Mouse (Mus musculus): ENCODE data around the gene Lgals3bp. TPM values are rescaled to one million over a fixed set of nuclear protein-coding genes. Genes with fewer than 3 reads are reported as not detected.

Lgals3bp gene
- polyA plus RNA-seq, 1 experiment from 2014 or later: 7.3 TPM

- Histone ChIP-seq H3K9ac (ENCODE audit: low read length) (no peak overlapping the region), H3K27ac (ENCODE audit: low read length) (no peak overlapping the region; the same call in 1 of the 2 replicates), H3K27me3 (ENCODE audit: control insufficient read depth, insufficient read depth, low read depth, low read length) (no peaks in the 10 kb centered on the region), H3K4me2 (ENCODE audit: low read depth, low read length) (no peak overlapping the region), H3K4me1 (replicated peaks; ENCODE audit: control insufficient read depth, insufficient read depth, low read length) (0 out of 2 replicates have a peak, but pooled peaks cover 2% of the 10 kb centered on the region), H3K36me3 (ENCODE audit: control insufficient read depth, insufficient read depth, low read length) (peaks cover 13% of the 10 kb centered on the region), H3K9me3 (ENCODE audit: control insufficient read depth, low read length) (no peaks in the 10 kb centered on the region), H3K4me3 (ENCODE audit: low read length) (no peak overlapping the region)
- ATAC-seq (ENCODE audit: low read depth): no peak
- WGBS: 78% methylated on average over 5 of the region's 5 CpGs
Observed at GRCm38 (mm10) chr11:118406521-118406920, 4.6 kb upstream of the Lgals3bp start.

GRCm38 (mm10) chr11:118405311-118405710 is 3.4 kb upstream of the Lgals3bp start:
- H3K36me3 ChIP-seq (ENCODE audit: control insufficient read depth, insufficient read depth, low read length): peaks cover 3% of the 10 kb centered on the region; the same call in 1 of the 2 replicates
- H3K27ac ChIP-seq (ENCODE audit: low read length): no peak overlapping the region
- no peak overlapping the region for H3K9ac ChIP-seq (ENCODE audit: low read length)
- no peak overlapping the region for H3K4me2 ChIP-seq (ENCODE audit: low read depth, low read length)
- WGBS: 92% methylated on average over 8 of the region's 8 CpGs
- no peak overlapping the region for H3K4me3 ChIP-seq (ENCODE audit: low read length)
- H3K27me3 ChIP-seq (ENCODE audit: control insufficient read depth, insufficient read depth, low read depth, low read length): no peaks in the 10 kb centered on the region
- H3K4me1 ChIP-seq (replicated peaks; ENCODE audit: control insufficient read depth, insufficient read depth, low read length): 0 out of 2 replicates have a peak, but pooled peaks cover 6% of the 10 kb centered on the region
- no peak for ATAC-seq (ENCODE audit: low read depth)
- H3K9me3 ChIP-seq (ENCODE audit: control insufficient read depth, low read length): no peaks in the 10 kb centered on the region

GRCm38 (mm10) chr11:118403951-118404899 is 2.3 kb upstream of the Lgals3bp start:
- peaks cover 3% of the 10 kb centered on the region; the same call in 1 of the 2 replicates for H3K36me3 ChIP-seq (ENCODE audit: control insufficient read depth, insufficient read depth, low read length)
- no peak for ATAC-seq (ENCODE audit: low read depth)
- H3K4me2 ChIP-seq (ENCODE audit: low read depth, low read length): no peak overlapping the region
- no peaks in the 10 kb centered on the region for H3K9me3 ChIP-seq (ENCODE audit: control insufficient read depth, low read length)
- H3K4me1 ChIP-seq (replicated peaks; ENCODE audit: control insufficient read depth, insufficient read depth, low read length): peaks cover 12% of the 10 kb centered on the region
- no peak overlapping the region for H3K4me3 ChIP-seq (ENCODE audit: low read length)
- 71% methylated on average over 6 of the region's 6 CpGs for WGBS
- no peak overlapping the region for H3K27ac ChIP-seq (ENCODE audit: low read length)
- H3K9ac ChIP-seq (ENCODE audit: low read length): no peak overlapping the region
- no peaks in the 10 kb centered on the region for H3K27me3 ChIP-seq (ENCODE audit: control insufficient read depth, insufficient read depth, low read depth, low read length)

- Histone ChIP-seq H3K9me3 (ENCODE audit: control insufficient read depth, low read length) (no peaks in the 10 kb centered on the region), H3K27me3 (ENCODE audit: control insufficient read depth, insufficient read depth, low read depth, low read length) (no peaks in the 10 kb centered on the region), H3K27ac (ENCODE audit: low read length) (no peak overlapping the region), H3K36me3 (ENCODE audit: control insufficient read depth, insufficient read depth, low read length) (peaks cover 3% of the 10 kb centered on the region; the same call in 1 of the 2 replicates), H3K4me2 (ENCODE audit: low read depth, low read length) (no peak overlapping the region), H3K4me1 (replicated peaks; ENCODE audit: control insufficient read depth, insufficient read depth, low read length) (peaks cover 12% of the 10 kb centered on the region), H3K9ac (ENCODE audit: low read length) (no peak overlapping the region), H3K4me3 (ENCODE audit: low read length) (no peak overlapping the region)
- no peak for ATAC-seq (ENCODE audit: low read depth)
- WGBS: 85% methylated on average over 2 of the region's 2 CpGs
Observed at GRCm38 (mm10) chr11:118403183-118403582, 1.3 kb upstream of the Lgals3bp start.

GRCm38 (mm10) chr11:118401195-118401594 is 697 bp downstream of the Lgals3bp start:
- H3K4me2 ChIP-seq (ENCODE audit: low read depth, low read length): no peak overlapping the region
- H3K9ac ChIP-seq (ENCODE audit: low read length): peak overlapping the region; percentile 44; the same call in 1 of the 2 replicates
- H3K4me3 ChIP-seq (ENCODE audit: low read length): no peak overlapping the region

GRCm38 (mm10) chr11:118400566-118400936 is 1.3 kb downstream of the Lgals3bp start:
- Histone ChIP-seq H3K27ac (ENCODE audit: low read length) (peak overlapping the region; percentile 4; the same call in 1 of the 2 replicates), H3K4me1 (replicated peaks; ENCODE audit: control insufficient read depth, insufficient read depth, low read length) (peaks cover 12% of the 10 kb centered on the region), H3K4me3 (ENCODE audit: low read length) (no peak overlapping the region), H3K4me2 (ENCODE audit: low read depth, low read length) (no peak overlapping the region), H3K9ac (ENCODE audit: low read length) (no peak overlapping the region), H3K9me3 (ENCODE audit: control insufficient read depth, low read length) (no peaks in the 10 kb centered on the region), H3K36me3 (ENCODE audit: control insufficient read depth, insufficient read depth, low read length) (no peaks in the 10 kb centered on the region), H3K27me3 (ENCODE audit: control insufficient read depth, insufficient read depth, low read depth, low read length) (no peaks in the 10 kb centered on the region)
- ATAC-seq (ENCODE audit: low read depth): peak; percentile 35
- 12% methylated on average over 6 of the region's 6 CpGs for WGBS

More at GRCm38 (mm10) chr11:118401195-118401594, 697 bp downstream of the Lgals3bp start:
- H3K27ac ChIP-seq (ENCODE audit: low read length): peak overlapping the region; percentile 4; the same call in 1 of the 2 replicates
- 78% methylated on average over 4 of the region's 4 CpGs for WGBS
- H3K27me3 ChIP-seq (ENCODE audit: control insufficient read depth, insufficient read depth, low read depth, low read length): no peaks in the 10 kb centered on the region
- H3K9me3 ChIP-seq (ENCODE audit: control insufficient read depth, low read length): no peaks in the 10 kb centered on the region
- ATAC-seq (ENCODE audit: low read depth): 0 out of 2 replicates have a peak, but pooled peaks have one; percentile 10
- no peaks in the 10 kb centered on the region for H3K36me3 ChIP-seq (ENCODE audit: control insufficient read depth, insufficient read depth, low read length)
- H3K4me1 ChIP-seq (replicated peaks; ENCODE audit: control insufficient read depth, insufficient read depth, low read length): peaks cover 12% of the 10 kb centered on the region

GRCm38 (mm10) chr11:118399891-118400565 is 1.9 kb downstream of the Lgals3bp start:
- Histone ChIP-seq H3K27me3 (ENCODE audit: control insufficient read depth, insufficient read depth, low read depth, low read length) (no peaks in the 10 kb centered on the region), H3K9me3 (ENCODE audit: control insufficient read depth, low read length) (no peaks in the 10 kb centered on the region), H3K27ac (ENCODE audit: low read length) (no peak overlapping the region), H3K36me3 (ENCODE audit: control insufficient read depth, insufficient read depth, low read length) (no peaks in the 10 kb centered on the region), H3K4me1 (replicated peaks; ENCODE audit: control insufficient read depth, insufficient read depth, low read length) (peaks cover 12% of the 10 kb centered on the region), H3K9ac (ENCODE audit: low read length) (no peak overlapping the region), H3K4me3 (ENCODE audit: low read length) (no peak overlapping the region), H3K4me2 (ENCODE audit: low read depth, low read length) (no peak overlapping the region)
- 42% methylated on average over 5 of the region's 5 CpGs for WGBS
- no peak for ATAC-seq (ENCODE audit: low read depth)

- H3K27me3 ChIP-seq (ENCODE audit: control insufficient read depth, insufficient read depth, low read depth, low read length): no peaks in the 10 kb centered on the region
- no peak overlapping the region for H3K4me3 ChIP-seq (ENCODE audit: low read length)
- H3K4me2 ChIP-seq (ENCODE audit: low read depth, low read length): no peak overlapping the region
- H3K4me1 ChIP-seq (replicated peaks; ENCODE audit: control insufficient read depth, insufficient read depth, low read length): peaks cover 12% of the 10 kb centered on the region
- no peak overlapping the region for H3K9ac ChIP-seq (ENCODE audit: low read length)
- 87% methylated on average over 26 of the region's 26 CpGs for WGBS
- ATAC-seq (ENCODE audit: low read depth): no peak
- no peaks in the 10 kb centered on the region for H3K36me3 ChIP-seq (ENCODE audit: control insufficient read depth, insufficient read depth, low read length)
- no peaks in the 10 kb centered on the region for H3K9me3 ChIP-seq (ENCODE audit: control insufficient read depth, low read length)
- no peak overlapping the region for H3K27ac ChIP-seq (ENCODE audit: low read length)
Observed at GRCm38 (mm10) chr11:118397806-118398530, 3.9 kb downstream of the Lgals3bp start.

Measured in lung, embryonic 16.5 days (tissue).